Mouse (Mus musculus) testis, adult 2 months (tissue): ENCODE data around the gene Lingo1.

Experiments used
- CTCF ChIP-seq: fragments of 200-500 bp; IDR thresholded peaks from 2 replicates; pipeline ENCODE4 v1.5.1; 2012; ENCODE audit warnings: low read depth, mild to moderate bottlenecking, inconsistent platforms, low read length, moderate library complexity; ENCODE audit not compliant: control insufficient read depth, insufficient read depth, insufficient replicate concordance
- POLR2A ChIP-seq: fragments of 200-500 bp; IDR thresholded peaks from 2 replicates; pipeline ENCODE4 v1.6.1; 2012; ENCODE audit warnings: low read depth, mild to moderate bottlenecking, inconsistent platforms, low read length, moderate library complexity; ENCODE audit not compliant: control insufficient read depth

DNA sequence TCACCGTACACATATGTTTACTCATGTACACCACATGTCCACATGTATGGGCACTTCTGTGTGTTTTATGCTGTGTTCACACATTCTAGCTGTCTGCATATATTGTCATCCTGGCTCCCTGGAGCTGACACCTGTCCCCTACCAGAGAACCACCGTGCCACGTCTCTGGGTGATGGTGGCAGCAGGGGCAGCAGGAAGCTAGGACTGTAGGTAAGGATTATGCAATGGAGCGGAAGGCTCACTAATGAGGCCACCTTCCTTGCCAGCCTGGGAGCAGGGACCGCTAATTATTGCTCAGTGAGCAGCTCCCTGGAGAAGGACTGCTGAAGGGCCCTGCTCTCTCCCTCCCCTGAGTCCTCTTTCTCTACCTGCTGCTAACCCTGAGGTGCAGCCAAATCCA lies 44.5 kb upstream of the Lingo1 start:
- no peak for TF ChIP-seq CTCF
- no peak for TF ChIP-seq POLR2A
